Mouse (Mus musculus): ENCODE measurements around the gene Gtf2ird1. TPM values are rescaled to one million over a fixed set of nuclear protein-coding genes. Genes with fewer than 3 reads are reported as not detected.

Gtf2ird1 gene
- polyA plus RNA-seq, 1 experiment from 2014 or later = 85.9 TPM

DNA sequence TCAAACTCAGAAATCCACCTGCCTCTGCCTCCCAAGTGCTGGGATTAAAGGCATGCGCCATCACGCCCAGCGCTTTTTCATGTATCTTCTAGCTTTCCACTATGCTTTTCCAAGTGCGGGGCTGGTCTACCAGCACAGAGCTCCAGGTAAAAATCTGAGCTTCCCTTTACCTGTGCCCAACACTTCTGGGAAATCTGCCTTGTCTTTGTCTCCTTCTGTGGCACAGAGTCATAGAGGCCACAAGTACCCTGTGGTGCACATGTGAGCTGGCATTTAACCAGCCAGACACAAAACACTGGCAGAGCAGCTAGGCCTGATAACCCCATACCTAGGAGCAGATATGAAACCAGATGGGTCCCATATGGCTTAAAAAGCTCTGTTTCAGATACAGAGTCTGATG, 36.4 kb upstream of the Gtf2ird1 start:
- ATAC-seq (replicated peaks; ENCODE audit: low FRiP score, low TSS enrichment, low read depth) = no peak
- 94% methylated on average over 4 of the region's 4 CpGs for WGBS
- H3K36me3 ChIP-seq (ENCODE audit: control insufficient read depth, insufficient read depth, low read length) = peaks cover 49% of the 10 kb centered on the region

DNA sequence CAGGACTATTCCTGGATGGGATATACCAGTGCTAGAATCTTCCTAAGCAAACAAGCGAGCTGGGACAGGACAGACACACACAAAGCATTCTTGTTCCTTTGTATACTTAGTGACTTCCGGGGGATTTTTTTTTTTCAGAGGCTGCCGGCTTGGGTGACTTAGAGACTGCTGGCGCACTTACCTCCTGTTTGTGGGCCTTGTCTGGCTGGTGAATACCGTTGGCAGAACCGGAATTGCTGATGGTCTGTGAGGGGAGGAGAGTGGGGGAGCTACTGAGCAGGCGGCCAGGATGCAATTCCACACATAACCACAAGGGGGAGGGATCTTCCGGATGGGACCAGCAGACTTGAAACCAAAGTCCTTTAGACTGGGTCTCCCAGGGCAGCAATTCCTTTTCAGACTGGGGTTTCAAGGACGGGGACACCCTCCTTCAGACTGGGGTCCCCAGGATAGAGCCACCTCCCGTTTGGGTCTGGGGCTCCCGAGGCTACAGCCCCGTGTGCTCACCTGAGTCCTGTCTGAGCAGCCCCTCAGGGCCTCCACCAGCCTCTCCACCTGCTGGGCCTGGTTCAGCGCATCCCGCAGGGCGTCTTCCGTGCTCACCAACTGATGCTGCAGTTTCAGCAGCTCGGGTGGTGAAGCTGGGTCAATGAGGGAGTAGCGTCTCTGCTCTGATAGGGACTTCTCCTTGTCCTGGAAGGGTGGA, 35.3 kb upstream of the Gtf2ird1 start:
- H3K9ac ChIP-seq (ENCODE audit: low read length) = no peak overlapping the region
- peaks cover 38% of the 10 kb centered on the region for H3K36me3 ChIP-seq (ENCODE audit: control insufficient read depth, insufficient read depth, low read length)
- no peak overlapping the region for H3K27ac ChIP-seq (ENCODE audit: low read depth)

More for the DNA sequence above, 36.4 kb upstream of the Gtf2ird1 start:
- DNase-seq (ENCODE audit: low spot score) = no peak
- Histone ChIP-seq H3K9me3 (ENCODE audit: control insufficient read depth, low read length) (no peaks in the 10 kb centered on the region), H3K4me2 (ENCODE audit: low read length) (no peak overlapping the region), H3K27me3 (replicated peaks; ENCODE audit: control insufficient read depth, insufficient read depth, low read length) (no peaks in the 10 kb centered on the region), H3K4me1 (replicated peaks; ENCODE audit: control insufficient read depth, insufficient read depth, low read length) (no peaks in the 10 kb centered on the region), H3K9ac (ENCODE audit: low read length) (no peak overlapping the region), H3K4me3 (ENCODE audit: low read depth, low read length) (no peak overlapping the region), H3K27ac (ENCODE audit: low read depth) (no peak overlapping the region)

DNA sequence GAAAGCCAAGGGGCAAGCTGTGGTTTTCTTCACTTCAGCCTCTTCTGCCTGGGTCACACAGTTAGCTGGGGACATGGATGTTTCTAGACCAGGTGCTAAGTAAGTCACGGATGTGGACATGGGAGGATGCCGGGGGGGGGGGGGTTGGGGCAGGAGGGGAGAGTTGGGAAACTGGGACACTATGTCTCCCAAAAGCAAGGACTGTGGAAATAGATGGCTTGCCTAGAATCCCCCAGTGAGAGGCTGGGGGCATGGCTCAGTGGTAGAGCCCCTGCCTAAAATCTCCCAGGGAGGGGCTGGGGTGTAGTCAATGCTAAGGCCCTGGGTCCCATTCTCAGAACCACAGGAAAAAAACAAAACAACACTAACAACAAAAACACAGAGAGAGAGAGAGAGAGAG, 34.7 kb upstream of the Gtf2ird1 start:
- no peak overlapping the region for H3K27ac ChIP-seq (ENCODE audit: low read depth)
- no peak overlapping the region for H3K4me3 ChIP-seq (ENCODE audit: low read depth, low read length)
- H3K4me1 ChIP-seq (replicated peaks; ENCODE audit: control insufficient read depth, insufficient read depth, low read length) = no peaks in the 10 kb centered on the region
- no peak overlapping the region for H3K9ac ChIP-seq (ENCODE audit: low read length)
- H3K9me3 ChIP-seq (ENCODE audit: control insufficient read depth, low read length) = no peaks in the 10 kb centered on the region
- H3K27me3 ChIP-seq (replicated peaks; ENCODE audit: control insufficient read depth, insufficient read depth, low read length) = no peaks in the 10 kb centered on the region
- no peak for DNase-seq (ENCODE audit: low spot score)
- H3K4me2 ChIP-seq (ENCODE audit: low read length) = no peak overlapping the region
- no peak for ATAC-seq (replicated peaks; ENCODE audit: low FRiP score, low TSS enrichment, low read depth)
- WGBS = 100% methylated on average over 2 of the region's 2 CpGs
- peaks cover 31% of the 10 kb centered on the region for H3K36me3 ChIP-seq (ENCODE audit: control insufficient read depth, insufficient read depth, low read length)

More for the DNA sequence above, 35.3 kb upstream of the Gtf2ird1 start:
- H3K4me2 ChIP-seq (ENCODE audit: low read length) = no peak overlapping the region
- no peaks in the 10 kb centered on the region for H3K4me1 ChIP-seq (replicated peaks; ENCODE audit: control insufficient read depth, insufficient read depth, low read length)
- DNase-seq (ENCODE audit: low spot score) (peak; percentile 91), ATAC-seq (replicated peaks; ENCODE audit: low FRiP score, low TSS enrichment, low read depth) (peak; percentile 18; the same call in 1 of the 2 replicates)
- no peaks in the 10 kb centered on the region for H3K9me3 ChIP-seq (ENCODE audit: control insufficient read depth, low read length)
- H3K4me3 ChIP-seq (ENCODE audit: low read depth, low read length) = no peak overlapping the region
- WGBS = 29% methylated on average over 18 of the region's 18 CpGs
- H3K27me3 ChIP-seq (replicated peaks; ENCODE audit: control insufficient read depth, insufficient read depth, low read length) = no peaks in the 10 kb centered on the region

DNA sequence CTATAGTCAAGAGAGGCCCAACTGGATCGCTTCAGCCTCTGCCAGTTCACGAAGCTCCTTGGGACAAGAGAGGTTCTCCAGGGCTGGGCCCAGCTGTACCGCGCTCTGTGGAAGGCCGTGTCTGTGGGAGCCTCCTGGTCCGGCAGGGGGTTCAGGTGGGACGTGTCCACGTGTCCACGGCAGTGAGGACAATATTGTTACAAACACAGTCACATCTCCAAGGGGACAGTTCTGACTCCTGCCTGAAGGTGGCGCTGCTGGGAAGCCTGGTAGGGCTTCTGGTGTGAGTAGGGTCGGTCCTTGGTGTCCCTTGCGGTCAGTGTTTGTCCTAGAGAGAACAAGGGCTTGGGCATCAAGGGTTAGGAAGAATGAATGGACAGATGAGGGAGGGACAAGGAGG, 33.9 kb upstream of the Gtf2ird1 start:
- 89% methylated on average over 12 of the region's 12 CpGs for WGBS
- H3K9me3 ChIP-seq (ENCODE audit: control insufficient read depth, low read length) = no peaks in the 10 kb centered on the region
- DNase-seq (ENCODE audit: low spot score) = no peak
- no peaks in the 10 kb centered on the region for H3K27me3 ChIP-seq (replicated peaks; ENCODE audit: control insufficient read depth, insufficient read depth, low read length)
- H3K27ac ChIP-seq (ENCODE audit: low read depth) = no peak overlapping the region
- H3K4me1 ChIP-seq (replicated peaks; ENCODE audit: control insufficient read depth, insufficient read depth, low read length) = no peaks in the 10 kb centered on the region
- H3K4me3 ChIP-seq (ENCODE audit: low read depth, low read length) = no peak overlapping the region
- H3K9ac ChIP-seq (ENCODE audit: low read length) = no peak overlapping the region
- no peak for ATAC-seq (replicated peaks; ENCODE audit: low FRiP score, low TSS enrichment, low read depth)
- H3K4me2 ChIP-seq (ENCODE audit: low read length) = no peak overlapping the region
- H3K36me3 ChIP-seq (ENCODE audit: control insufficient read depth, insufficient read depth, low read length) = peaks cover 28% of the 10 kb centered on the region

DNA sequence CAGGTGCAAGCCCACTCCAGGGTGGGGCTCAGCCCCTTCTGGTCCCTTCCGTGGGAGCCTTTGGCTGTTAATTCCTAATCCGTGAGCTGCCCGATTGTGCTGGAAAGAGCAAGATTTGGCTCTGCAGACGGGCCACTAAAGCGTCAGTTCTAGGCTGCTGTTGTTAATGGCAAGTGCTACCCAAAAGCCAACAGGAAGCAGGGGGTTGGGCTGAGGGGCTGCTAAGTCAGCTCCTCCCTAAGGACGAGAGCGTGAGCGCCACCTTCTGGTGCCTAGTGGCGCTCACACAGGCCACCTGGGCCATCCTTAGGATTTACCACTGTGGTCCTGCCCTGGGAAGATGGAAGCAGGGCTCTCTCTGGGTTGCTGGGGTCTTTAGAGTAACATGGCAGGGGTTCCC, 33.1 kb upstream of the Gtf2ird1 start:
- DNase-seq (ENCODE audit: low spot score) (no peak), ATAC-seq (replicated peaks; ENCODE audit: low FRiP score, low TSS enrichment, low read depth) (no peak)
- Histone ChIP-seq H3K9me3 (ENCODE audit: control insufficient read depth, low read length) (no peaks in the 10 kb centered on the region), H3K27ac (ENCODE audit: low read depth) (no peak overlapping the region), H3K4me3 (ENCODE audit: low read depth, low read length) (no peak overlapping the region), H3K4me1 (replicated peaks; ENCODE audit: control insufficient read depth, insufficient read depth, low read length) (no peaks in the 10 kb centered on the region), H3K36me3 (ENCODE audit: control insufficient read depth, insufficient read depth, low read length) (peaks cover 22% of the 10 kb centered on the region), H3K27me3 (replicated peaks; ENCODE audit: control insufficient read depth, insufficient read depth, low read length) (no peaks in the 10 kb centered on the region), H3K4me2 (ENCODE audit: low read length) (no peak overlapping the region), H3K9ac (ENCODE audit: low read length) (no peak overlapping the region)
- 29% methylated on average over 9 of the region's 9 CpGs for WGBS

DNA sequence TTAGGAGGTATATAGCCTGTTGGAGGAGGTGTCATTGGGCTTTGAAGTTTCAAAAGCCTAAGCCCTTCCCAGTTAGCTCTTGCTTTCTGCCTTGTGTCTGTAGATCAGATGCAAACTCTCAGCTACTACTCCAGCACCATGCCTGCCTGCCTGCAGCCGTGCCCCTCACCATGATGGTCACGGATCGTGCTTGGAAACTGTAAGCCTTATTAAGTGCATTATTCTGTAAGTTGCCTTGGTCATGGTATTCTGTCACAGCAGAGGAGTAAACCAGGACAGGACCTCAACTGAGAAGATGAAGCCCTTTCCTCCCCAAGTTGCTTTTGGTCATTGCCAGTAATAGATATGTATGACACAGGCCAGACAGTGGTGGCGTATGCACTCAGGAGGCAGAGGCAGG, 32.1 kb upstream of the Gtf2ird1 start:
- no peak for ATAC-seq (replicated peaks; ENCODE audit: low FRiP score, low TSS enrichment, low read depth)

DNA sequence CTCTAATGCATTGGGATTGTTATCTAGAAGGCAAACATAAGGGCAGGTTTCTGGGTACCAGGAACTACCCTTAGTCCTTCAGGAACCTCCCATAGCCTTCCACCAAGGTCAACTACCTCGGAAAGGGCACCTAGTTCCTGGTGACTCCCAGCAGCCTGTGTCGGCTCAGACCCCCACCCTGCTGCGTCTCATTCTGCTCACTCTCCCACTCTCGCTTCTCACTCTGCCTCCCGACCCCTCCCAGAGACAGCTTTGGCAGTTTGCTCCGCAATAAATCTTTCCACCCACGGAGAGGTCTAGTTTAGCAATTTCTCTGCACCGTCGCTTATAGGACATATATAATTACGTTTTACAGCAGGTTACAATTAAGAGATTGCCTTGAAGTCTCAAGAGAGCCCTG, 31.5 kb upstream of the Gtf2ird1 start:
- WGBS = 58% methylated on average over 10 of the region's 10 CpGs
- Histone ChIP-seq H3K4me1 (replicated peaks; ENCODE audit: control insufficient read depth, insufficient read depth, low read length) (no peaks in the 10 kb centered on the region), H3K9me3 (ENCODE audit: control insufficient read depth, low read length) (no peaks in the 10 kb centered on the region), H3K4me2 (ENCODE audit: low read length) (no peak overlapping the region), H3K27ac (ENCODE audit: low read depth) (no peak overlapping the region), H3K36me3 (ENCODE audit: control insufficient read depth, insufficient read depth, low read length) (peaks cover 22% of the 10 kb centered on the region), H3K27me3 (replicated peaks; ENCODE audit: control insufficient read depth, insufficient read depth, low read length) (no peaks in the 10 kb centered on the region), H3K4me3 (ENCODE audit: low read depth, low read length) (no peak overlapping the region), H3K9ac (ENCODE audit: low read length) (no peak overlapping the region)
- ATAC-seq (replicated peaks; ENCODE audit: low FRiP score, low TSS enrichment, low read depth) (no peak), DNase-seq (ENCODE audit: low spot score) (no peak)

More for the DNA sequence above, 32.1 kb upstream of the Gtf2ird1 start:
- 97% methylated on average over 4 of the region's 4 CpGs for WGBS
- Histone ChIP-seq H3K36me3 (ENCODE audit: control insufficient read depth, insufficient read depth, low read length) (peaks cover 22% of the 10 kb centered on the region), H3K4me2 (ENCODE audit: low read length) (no peak overlapping the region), H3K27me3 (replicated peaks; ENCODE audit: control insufficient read depth, insufficient read depth, low read length) (no peaks in the 10 kb centered on the region), H3K27ac (ENCODE audit: low read depth) (no peak overlapping the region), H3K4me1 (replicated peaks; ENCODE audit: control insufficient read depth, insufficient read depth, low read length) (no peaks in the 10 kb centered on the region), H3K4me3 (ENCODE audit: low read depth, low read length) (no peak overlapping the region), H3K9ac (ENCODE audit: low read length) (no peak overlapping the region), H3K9me3 (ENCODE audit: control insufficient read depth, low read length) (no peaks in the 10 kb centered on the region)
- DNase-seq (ENCODE audit: low spot score) = no peak

DNA sequence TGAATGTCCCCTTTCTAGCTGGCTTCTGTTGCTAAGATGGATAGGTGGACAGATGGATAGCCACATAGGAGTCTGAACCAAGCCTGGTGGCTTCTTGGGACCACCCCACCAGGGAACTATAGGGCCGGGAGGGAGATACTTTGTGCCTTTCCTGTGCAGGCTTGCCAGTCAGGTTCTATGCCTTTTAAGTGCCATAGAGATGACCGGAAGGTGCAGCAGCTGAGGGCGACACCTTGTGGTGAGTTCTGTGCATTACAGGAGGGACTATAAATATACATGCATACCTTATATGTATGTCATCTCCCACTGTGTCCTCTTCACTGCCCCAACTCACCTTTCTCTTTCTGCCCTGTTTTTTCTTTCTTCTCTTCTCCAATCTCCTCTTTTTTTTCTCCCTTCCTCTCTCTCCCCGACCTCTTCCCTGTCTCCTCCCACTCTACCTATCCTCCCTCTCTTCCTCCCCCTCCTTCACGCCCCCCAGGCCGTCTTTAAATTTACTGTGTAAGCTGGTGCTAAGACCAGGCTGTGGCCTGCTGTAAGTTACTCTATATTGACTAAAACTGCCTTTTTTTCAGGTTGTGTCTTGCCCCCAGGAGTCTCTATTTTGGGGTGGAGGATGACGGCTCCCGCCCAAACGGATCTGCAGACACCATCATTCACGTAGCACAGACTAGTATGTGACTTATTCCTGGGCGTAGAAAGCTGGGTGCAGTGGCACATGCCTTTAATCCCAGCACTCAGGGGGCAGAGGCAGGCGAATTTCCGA, 29.6 kb upstream of the Gtf2ird1 start:
- no peaks in the 10 kb centered on the region for H3K27me3 ChIP-seq (replicated peaks; ENCODE audit: control insufficient read depth, insufficient read depth, low read length)
- H3K9me3 ChIP-seq (ENCODE audit: control insufficient read depth, low read length) = no peaks in the 10 kb centered on the region
- no peak overlapping the region for H3K27ac ChIP-seq (ENCODE audit: low read depth)
- H3K4me1 ChIP-seq (replicated peaks; ENCODE audit: control insufficient read depth, insufficient read depth, low read length) = no peaks in the 10 kb centered on the region
- DNase-seq (ENCODE audit: low spot score) (peak; percentile 94), ATAC-seq (replicated peaks; ENCODE audit: low FRiP score, low TSS enrichment, low read depth) (peak; percentile 57)
- H3K36me3 ChIP-seq (ENCODE audit: control insufficient read depth, insufficient read depth, low read length) = peaks cover 16% of the 10 kb centered on the region
- no peak overlapping the region for H3K9ac ChIP-seq (ENCODE audit: low read length)
- WGBS = 60% methylated on average over 13 of the region's 13 CpGs
- H3K4me3 ChIP-seq (ENCODE audit: low read depth, low read length) = no peak overlapping the region
- H3K4me2 ChIP-seq (ENCODE audit: low read length) = no peak overlapping the region
